Mouse (Mus musculus) c-Kit-negative CD71-positive TER-119-positive erythroid progenitor cells, embryonic 14.5 days (primary cell): ENCODE data around the gene Hsph1.

Source experiments
- DNase-seq: peaks from one replicate; pipeline ENCODE4 v3.0.0-alpha.2; 2013; ENCODE audit warnings: low read depth, low spot score

Hsph1 gene

GRCm38 (mm10) chr5:149636075-149636920 is at the start of gene Hsph1:
Hsph1 (minus strand) TSS chr5:149636376.
- peak; percentile 96 for DNase-seq

DNA sequence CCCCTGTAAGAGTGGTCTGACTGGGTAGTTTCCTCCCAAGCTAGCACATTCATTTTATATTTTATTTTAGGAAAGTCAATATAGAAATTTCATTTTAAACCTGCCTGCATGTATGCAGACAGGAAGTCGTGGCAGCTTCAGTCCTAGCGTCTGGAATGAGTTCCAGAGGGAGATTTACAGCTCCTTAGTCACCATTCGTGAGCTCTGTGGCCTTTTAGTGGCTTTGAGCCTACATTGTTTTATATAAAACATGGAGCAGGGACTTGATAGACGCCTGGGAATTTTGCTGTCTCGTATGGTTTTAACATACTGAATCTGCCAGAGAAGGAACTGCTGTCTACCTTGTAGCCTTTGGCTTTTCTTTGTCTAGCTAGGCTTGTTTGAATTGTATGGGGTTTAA is 44.8 kb upstream of the Hsph1 start:
- no peak for DNase-seq

DNA sequence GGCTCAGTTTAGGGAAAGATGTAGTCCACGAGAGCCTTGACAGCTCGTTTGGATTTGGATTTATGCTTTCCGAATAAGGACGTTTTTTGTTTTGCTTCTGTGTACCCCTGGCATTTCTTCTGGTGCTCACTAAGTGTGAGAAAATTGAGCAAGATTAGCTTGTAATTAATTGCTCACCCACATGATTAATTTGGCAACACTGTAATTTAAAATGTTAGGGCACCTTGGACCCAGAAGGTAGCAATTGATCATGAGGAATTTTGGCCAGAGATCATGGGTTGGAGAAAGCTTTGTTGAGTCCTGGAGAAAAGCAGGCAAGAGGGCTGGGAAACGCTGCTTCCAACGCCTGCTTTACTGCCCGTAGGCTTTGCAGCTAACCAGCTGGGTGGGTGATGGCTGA is 43.7 kb upstream of the Hsph1 start:
- no peak for DNase-seq

DNA sequence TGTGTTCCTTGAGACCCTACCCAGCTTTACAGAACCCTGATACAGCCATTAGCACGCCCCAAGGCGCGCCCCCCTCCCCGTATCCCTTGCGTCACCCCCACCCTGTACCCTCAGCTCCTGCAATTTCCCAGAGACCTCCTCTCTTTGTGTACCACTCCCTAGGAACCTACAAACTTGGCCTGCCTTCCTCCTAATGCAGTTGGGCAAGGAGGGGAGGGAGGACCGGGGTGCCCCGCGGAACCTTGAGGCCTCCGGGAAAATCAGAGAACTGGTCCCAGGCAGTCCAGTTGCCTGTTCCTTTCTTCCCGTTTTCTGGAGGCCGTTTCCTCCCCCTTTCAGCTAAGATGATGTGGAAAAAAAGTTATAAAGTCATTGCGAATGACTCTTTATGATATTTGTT is 43.2 kb upstream of the Hsph1 start:
- no peak for DNase-seq

- no peak for DNase-seq
Observed at GRCm38 (mm10) chr5:149678990-149679348, 42.8 kb upstream of the Hsph1 start.

GRCm38 (mm10) chr5:149678100-149678989 is 42.2 kb upstream of the Hsph1 start, which contains the start of gene B3glct:
B3glct (plus strand) TSS chr5:149678230.
- DNase-seq: peak; percentile 73

DNA sequence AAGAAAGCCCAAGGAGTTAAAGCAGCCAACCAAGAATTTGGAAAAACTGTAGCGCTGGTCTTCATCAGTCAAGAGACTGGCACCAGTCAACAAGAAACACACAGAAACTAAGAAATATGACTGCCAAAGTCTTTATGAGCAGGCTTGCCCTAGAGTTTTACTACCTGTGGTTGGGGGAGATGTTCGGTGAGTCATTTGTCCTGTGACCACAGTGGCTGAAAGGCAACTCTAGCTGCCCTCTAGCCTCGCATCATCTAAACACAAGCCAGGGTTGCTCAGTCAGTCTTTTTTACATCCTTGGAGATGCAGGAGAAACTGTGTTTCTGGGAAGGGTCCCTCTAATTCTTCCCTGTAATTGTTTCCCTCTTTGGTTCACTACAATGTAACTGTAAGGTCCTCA is 41.0 kb upstream of the Hsph1 start:
- no peak for DNase-seq

DNA sequence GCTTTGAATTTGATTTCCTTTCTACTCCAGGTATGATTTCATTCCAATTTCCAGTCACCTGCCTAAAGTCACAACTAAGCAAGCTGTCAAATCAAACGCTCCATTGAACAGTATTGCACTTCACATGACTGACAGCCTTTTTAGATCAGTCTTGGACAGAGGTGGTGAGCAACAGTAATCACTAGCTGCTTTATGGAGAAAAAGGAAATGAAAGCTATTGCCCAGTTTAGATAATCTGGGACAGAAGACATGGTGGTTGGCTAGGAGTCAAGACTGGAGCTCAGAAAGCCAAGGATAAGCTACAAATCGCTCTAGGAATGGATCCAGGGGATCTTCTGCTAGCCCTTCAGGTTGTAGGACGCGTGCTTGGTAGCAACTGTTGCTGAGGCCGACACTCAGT is 27.2 kb upstream of the Hsph1 start:
- DNase-seq: no peak

DNA sequence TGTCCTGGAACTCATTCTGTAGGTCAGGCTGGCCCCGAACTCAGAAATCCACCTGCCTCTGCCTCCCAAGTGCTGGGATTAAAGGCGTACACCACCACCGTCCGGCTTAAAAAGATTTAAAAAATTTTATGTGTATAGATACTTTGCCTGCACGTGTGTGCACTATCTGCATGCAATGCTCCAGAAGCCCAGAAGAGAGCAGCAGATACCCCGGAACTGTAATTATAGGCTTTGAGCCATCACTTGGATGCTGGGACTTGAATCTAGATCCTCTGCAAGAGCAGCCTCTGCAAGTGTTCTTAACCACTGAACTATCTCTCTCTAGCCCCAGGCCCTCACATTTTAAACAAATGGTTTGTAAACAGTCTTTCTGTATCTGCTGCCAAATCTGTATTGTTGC is 26.8 kb upstream of the Hsph1 start:
- no peak for DNase-seq

- no peak for DNase-seq
Observed at GRCm38 (mm10) chr5:149661428-149661827, 25.3 kb upstream of the Hsph1 start.

DNA sequence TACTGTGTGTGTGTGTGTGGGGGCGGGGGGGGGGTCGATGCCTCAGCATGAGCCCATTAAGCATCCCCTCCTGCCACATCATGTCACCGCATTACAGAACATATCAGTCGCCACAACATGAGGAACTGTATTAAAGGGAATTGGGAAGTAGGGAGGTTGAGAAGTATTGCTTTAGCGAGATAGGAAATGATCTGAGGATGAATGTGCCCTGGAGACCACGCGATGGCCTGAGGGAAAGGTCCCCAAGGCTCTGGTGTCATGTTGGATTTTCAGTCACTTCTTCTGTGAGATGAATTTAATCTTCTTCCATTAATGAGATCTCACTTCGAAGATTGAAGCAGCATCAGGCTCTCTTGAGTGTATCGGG is 23.2 kb upstream of the Hsph1 start:
- DNase-seq: no peak

GRCm38 (mm10) chr5:149658741-149659413 is 22.7 kb upstream of the Hsph1 start:
- DNase-seq: no peak

GRCm38 (mm10) chr5:149658022-149658421 is 21.8 kb upstream of the Hsph1 start:
- no peak for DNase-seq

DNA sequence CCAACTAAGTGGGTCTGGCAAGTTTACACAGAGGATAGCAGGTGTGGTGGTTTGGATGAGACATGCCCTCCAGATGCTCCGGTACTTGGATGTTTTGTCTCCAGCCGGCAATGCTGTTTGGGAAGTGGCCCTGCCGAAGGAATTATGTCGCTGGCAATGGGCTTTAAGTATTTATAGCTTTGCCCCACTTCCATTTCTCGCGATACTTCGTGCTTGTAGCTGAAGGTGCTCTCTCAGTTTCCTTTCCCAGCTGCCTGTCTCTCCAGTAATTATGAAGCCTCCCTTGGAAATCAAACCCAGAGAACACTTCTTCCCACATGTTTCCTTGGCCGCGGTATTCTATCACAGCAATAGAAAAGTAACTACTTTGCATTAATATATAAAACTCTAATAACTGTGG is 19.5 kb upstream of the Hsph1 start:
- DNase-seq: no peak

DNA sequence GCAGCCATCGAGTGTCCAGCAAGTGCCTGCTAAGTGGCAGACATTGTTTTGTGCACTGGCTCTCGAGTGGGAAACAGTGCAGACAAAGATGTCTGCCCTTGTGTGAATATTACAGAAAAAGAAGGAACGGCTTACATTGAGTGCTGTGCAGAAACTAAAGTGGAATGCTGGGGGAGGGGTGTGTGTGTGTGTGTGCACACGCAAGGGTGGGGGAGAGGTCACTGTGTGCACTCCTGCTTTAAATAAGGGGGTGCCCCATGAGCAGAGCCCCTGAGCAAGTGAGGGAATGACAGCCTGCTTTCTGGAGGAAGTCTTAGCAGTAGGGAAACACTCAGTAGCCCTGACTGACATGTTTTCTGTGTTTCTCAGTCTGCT is 14.0 kb upstream of the Hsph1 start:
- no peak for DNase-seq

GRCm38 (mm10) chr5:149649499-149650178 is 13.5 kb upstream of the Hsph1 start:
- DNase-seq: no peak

DNA sequence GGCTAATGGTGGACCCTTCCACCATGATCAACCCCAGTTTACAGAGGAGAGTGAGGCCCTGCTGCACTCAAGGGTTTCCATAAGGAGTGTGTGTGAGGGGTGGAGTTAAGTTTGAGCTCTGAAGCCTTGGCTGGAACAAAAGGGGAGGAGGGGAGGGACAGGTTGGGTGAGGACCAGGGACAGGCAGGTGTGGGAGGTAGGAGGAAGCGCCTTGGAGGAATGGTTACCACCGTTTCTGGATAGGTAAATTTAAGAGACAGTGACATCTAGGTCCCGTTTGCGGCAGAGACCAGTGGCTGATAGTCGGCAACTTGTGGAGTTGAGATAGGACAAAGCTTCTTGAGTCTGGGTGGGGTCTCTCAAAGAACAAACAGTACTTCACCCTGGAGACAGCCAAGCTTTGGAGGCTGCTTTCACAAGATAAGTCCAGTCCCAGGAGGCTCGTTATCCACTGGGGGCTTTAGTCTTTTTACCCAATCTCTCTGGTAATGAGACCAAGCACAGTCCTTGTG is 12.8 kb upstream of the Hsph1 start:
- DNase-seq: no peak

DNA sequence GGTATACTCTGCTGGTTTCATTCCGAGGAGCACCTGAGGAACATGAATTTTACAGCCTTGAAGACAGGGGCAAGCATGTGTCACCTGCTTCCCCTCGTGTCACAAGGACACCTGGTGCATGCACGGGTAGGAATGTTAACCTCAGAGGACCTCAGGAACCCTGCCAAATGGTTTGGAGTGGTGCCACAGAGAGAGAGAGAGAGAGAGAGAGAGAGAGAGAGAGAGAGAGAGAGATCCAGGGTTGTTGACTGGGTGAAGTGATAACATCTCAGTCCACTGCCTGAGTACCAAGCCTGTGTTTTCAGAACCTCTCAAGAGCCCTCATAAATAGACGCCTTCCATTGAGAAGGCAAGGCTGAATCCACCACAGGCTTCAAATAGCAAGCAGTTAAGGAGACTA is 12.0 kb upstream of the Hsph1 start:
- DNase-seq: no peak

DNA sequence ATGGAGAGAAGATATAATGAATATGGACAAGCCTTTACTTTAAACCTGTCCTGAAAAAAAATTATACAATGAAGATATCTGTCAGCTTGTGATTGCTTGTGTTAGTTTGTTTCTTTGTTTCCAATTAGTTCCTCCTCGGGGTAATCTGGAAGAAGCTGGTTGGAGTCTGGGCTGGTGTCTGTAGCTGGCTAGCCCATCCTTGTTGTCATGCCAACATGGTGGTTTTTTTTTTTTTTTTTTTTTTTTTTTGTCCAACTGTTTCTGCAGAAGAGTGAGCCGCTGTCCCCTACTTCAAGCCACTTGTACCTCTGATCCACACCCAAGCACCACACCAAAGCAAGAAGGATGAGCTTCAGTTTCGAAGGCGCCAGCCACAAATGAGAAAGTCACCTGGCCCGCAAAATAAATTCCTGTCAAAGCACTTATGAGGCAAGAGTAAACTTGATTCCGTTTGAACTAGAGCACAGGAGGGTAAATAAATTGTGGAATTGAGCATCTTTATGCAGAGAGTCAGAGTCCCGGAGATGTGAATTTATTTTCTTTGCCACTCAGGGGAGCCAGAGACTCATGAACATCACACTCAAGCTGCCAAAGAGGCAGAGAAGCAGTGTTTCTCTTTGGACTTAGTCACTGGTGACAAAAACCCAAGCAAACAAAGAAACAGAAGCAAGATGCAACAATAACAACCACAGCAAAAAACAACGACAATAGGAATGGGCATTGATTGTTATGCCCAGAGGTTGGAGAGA is 11.4 kb upstream of the Hsph1 start:
- no peak for DNase-seq

DNA sequence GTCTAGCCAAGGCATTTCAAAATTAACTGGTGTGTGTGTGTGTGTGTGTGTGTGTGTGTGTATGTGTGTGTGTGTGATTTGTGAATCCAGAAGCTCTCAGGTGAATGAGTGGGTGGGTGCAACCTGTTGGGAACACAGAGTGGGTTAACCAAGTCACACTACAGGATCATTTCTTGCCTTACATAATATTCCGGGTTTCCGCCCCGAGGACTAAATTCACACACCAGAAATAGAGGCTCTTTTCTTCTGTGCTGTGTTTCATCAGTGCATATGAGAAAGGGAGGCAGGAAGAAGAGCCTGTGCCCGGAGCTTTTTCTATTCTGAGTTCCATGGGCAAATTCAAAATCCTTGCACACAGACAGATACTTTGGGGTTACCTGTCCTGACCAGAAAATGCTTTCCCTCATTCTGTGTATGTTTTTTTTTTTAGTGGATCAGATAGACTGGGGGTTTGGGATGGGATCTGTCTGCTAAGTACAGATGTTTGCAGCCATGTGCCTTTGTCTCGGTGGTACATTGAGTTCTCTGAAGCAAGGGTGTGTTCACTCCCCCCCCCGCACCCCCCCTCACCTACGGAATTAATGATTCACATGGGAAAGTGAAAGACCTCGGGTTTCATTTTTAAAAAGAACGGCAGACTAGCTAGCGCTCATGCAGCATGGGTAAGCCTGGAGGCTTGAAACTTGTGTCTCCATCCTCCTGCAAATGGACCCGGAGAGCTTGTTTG is 6.8 kb upstream of the Hsph1 start:
- DNase-seq: no peak
